Mouse (Mus musculus) ES-E14 (cell line): ENCODE results near the gene Ifit3. TPM values are rescaled to one million over a fixed set of nuclear protein-coding genes. Genes with fewer than 3 reads are reported as not detected.
"Not testable (repeated sequence)": the region's sequence is repeated elsewhere in the genome, so short reads cannot be mapped to it uniquely, and the experiment has no call there.

Experiments used
- DNase-seq: peaks from one replicate; pipeline ENCODE4 v3.0.0-alpha.2; 2013; ENCODE audit warnings: low read depth, low spot score
- H3K27ac ChIP-seq: 2 replicates; pipeline ENCODE4 v1.5.1; 2012; ENCODE audit warnings: low read depth, mild to moderate bottlenecking, low read length, moderate library complexity, mixed read lengths; ENCODE audit not compliant: poor library complexity, insufficient read depth, severe bottlenecking
- H3K36me3 ChIP-seq: 2 replicates; pipeline ENCODE4 v1.6.1; 2012; ENCODE audit warnings: mild to moderate bottlenecking, low read length, moderate library complexity, mixed read lengths; ENCODE audit not compliant: control insufficient read depth, poor library complexity, insufficient read depth, severe bottlenecking
- H3K4me1 ChIP-seq, 2 experiments: fragments of 150-350 bp in 1 of 2; sonication (generic) in 1 of 2; 2 replicates each; pipeline ENCODE4 v1.6.1; 2012; ENCODE audit warnings: low read length in 2 of 2, mild to moderate bottlenecking in 1 of 2, mixed read lengths in 1 of 2; ENCODE audit not compliant: control insufficient read depth in 2 of 2, insufficient read depth in 2 of 2, poor library complexity in 1 of 2
- H3K4me3 ChIP-seq, 2 experiments: fragments of 150-350 bp in 1 of 2; sonication (generic) in 1 of 2; 2 replicates each; pipeline ENCODE4 v1.5.1; 2012; ENCODE audit warnings: low read length in 2 of 2, low read depth in 1 of 2, mild to moderate bottlenecking in 1 of 2, mixed read lengths in 1 of 2; ENCODE audit not compliant: insufficient read depth in 1 of 2, poor library complexity in 1 of 2, severe bottlenecking in 1 of 2
- H3K9ac ChIP-seq: 2 replicates; pipeline ENCODE4 v1.6.1; 2012; ENCODE audit warnings: low read depth, mild to moderate bottlenecking, low read length, mixed read lengths; ENCODE audit not compliant: poor library complexity, insufficient read depth, severe bottlenecking
- H3K9me3 ChIP-seq: fragments of 150-350 bp; sonication (generic); 2 replicates; pipeline ENCODE4 v1.6.1; 2012; ENCODE audit warnings: low read depth, mild to moderate bottlenecking, low read length; ENCODE audit not compliant: control insufficient read depth, insufficient read depth
- CHD2 ChIP-seq: IDR thresholded peaks from 2 replicates; pipeline ENCODE4 v1.6.1; 2014; ENCODE audit warnings: mild to moderate bottlenecking, low read depth, low read length, inconsistent platforms
- HCFC1 ChIP-seq: IDR thresholded peaks from 2 replicates; pipeline ENCODE4 v1.6.1; 2012; ENCODE audit warnings: low read length, inconsistent platforms, borderline replicate concordance; ENCODE audit not compliant: insufficient read depth
- MAFK ChIP-seq: IDR thresholded peaks from 2 replicates; pipeline ENCODE4 v1.6.1; 2014; ENCODE audit warnings: mild to moderate bottlenecking, low read depth, low read length, inconsistent platforms; ENCODE audit not compliant: insufficient read depth
- ZC3H11A ChIP-seq: IDR thresholded peaks from 2 replicates; pipeline ENCODE4 v1.6.1; 2012; ENCODE audit warnings: low read depth, mild to moderate bottlenecking, inconsistent platforms, low read length, borderline replicate concordance
- ZNF384 ChIP-seq: IDR thresholded peaks from 2 replicates; pipeline ENCODE4 v1.6.1; 2012; ENCODE audit warnings: low read depth, low read length, inconsistent platforms
- in situ Hi-C, 2 experiments: fragments of 600-800 bp; cut with MboI; formaldehyde crosslinking; loops; one replicate each; pipeline ENCODE4 v1.15.1; 2025; ENCODE audit warnings: low sequenced_read_pairs in 2 of 2, inconsistent platforms in 1 of 2; ENCODE audit not compliant: unreplicated experiment in 2 of 2
- total RNA-seq: library from RNA; depleted of rRNA; stranded (reverse); fragments of 300-350 nt; gene quantifications from 2 replicates; pipeline ENCODE4 v1.2.3, GENCODE M21; 2012

Gene Ifit3
- total RNA-seq, 1 experiment: 0.09 TPM

- H3K4me1 ChIP-seq, H3K9ac ChIP-seq, H3K27ac ChIP-seq, in situ Hi-C loops, H3K9me3 ChIP-seq, H3K36me3 ChIP-seq, H3K4me3 ChIP-seq, DNase-seq: not testable (repeated sequence)
- peak; percentile 92 for TF ChIP-seq MAFK
Observed at GRCm38 (mm10) chr19:34585740-34586458, 2.6 kb downstream of the Ifit3 start.

GRCm38 (mm10) chr19:34587898-34588692 is 4.8 kb downstream of the Ifit3 start:
- H3K4me1 ChIP-seq, H3K36me3 ChIP-seq, in situ Hi-C loops, DNase-seq, H3K9me3 ChIP-seq, H3K27ac ChIP-seq, H3K9ac ChIP-seq, H3K4me3 ChIP-seq: not testable (repeated sequence)

- H3K36me3 ChIP-seq: no peaks in the 10 kb centered on the region
- no peaks in the 10 kb centered on the region for H3K9me3 ChIP-seq
- H3K4me3 ChIP-seq: no peak overlapping the region
- no peak overlapping the region for H3K9ac ChIP-seq
- in situ Hi-C loops: no loop called here
- DNase-seq: no peak
- no peaks in the 10 kb centered on the region for H3K4me1 ChIP-seq
- TF ChIP-seq CHD2: no peak
- TF ChIP-seq HCFC1: no peak
- TF ChIP-seq ZNF384: no peak
- no peak for TF ChIP-seq ZC3H11A
- no peak for TF ChIP-seq MAFK
- no peak overlapping the region for H3K27ac ChIP-seq
Observed at GRCm38 (mm10) chr19:34588959-34589358, 5.6 kb downstream of the Ifit3 start.

GRCm38 (mm10) chr19:34593456-34593855 is 10.1 kb downstream of the Ifit3 start:
- H3K4me1 ChIP-seq: no peaks in the 10 kb centered on the region
- H3K27ac ChIP-seq: no peak overlapping the region
- DNase-seq: no peak
- H3K4me3 ChIP-seq: no peak overlapping the region
- H3K9me3 ChIP-seq: no peaks in the 10 kb centered on the region
- TF ChIP-seq ZNF384: no peak
- TF ChIP-seq MAFK: no peak
- TF ChIP-seq ZC3H11A: no peak
- TF ChIP-seq CHD2: no peak
- no peak for TF ChIP-seq HCFC1
- in situ Hi-C loops: no loop called here
- H3K9ac ChIP-seq: no peak overlapping the region
- H3K36me3 ChIP-seq: no peaks in the 10 kb centered on the region

GRCm38 (mm10) chr19:34594523-34594922 is 11.2 kb downstream of the Ifit3 start:
- not testable (repeated sequence) for DNase-seq

More at GRCm38 (mm10) chr19:34594523-34594922, 11.2 kb downstream of the Ifit3 start:
- H3K9ac ChIP-seq, in situ Hi-C loops, H3K4me1 ChIP-seq, H3K9me3 ChIP-seq, H3K36me3 ChIP-seq, H3K4me3 ChIP-seq, H3K27ac ChIP-seq: not testable (repeated sequence)
